Mouse (Mus musculus) T-helper 1 cell (primary cell): Measurements from ENCODE around the gene Sdr42e1.

ENCODE experiments used
- in situ Hi-C: fragments of 300-600 bp; cut with MboI, MseI; formaldehyde crosslinking; loops from one replicate; pipeline ENCODE4 v1.15.1; 2025; ENCODE audit warnings: high pct_unique_total_duplicates

Sdr42e1 gene

GRCm38 (mm10) chr8:117673430-117673830, at the start of gene Sdr42e1:
Gene Sdr42e1, minus strand, starts transcription at chr8:117673689.
- in situ Hi-C loops: no loop called here

- in situ Hi-C loops: loop anchor here (25.0 kb wide), 1 partner anchor 569 kb away; the partner anchor contains the start of gene Cdh13
Observed at GRCm38 (mm10) chr8:117718152-117718860, 44.8 kb upstream of the Sdr42e1 start.

- in situ Hi-C loops: loop anchor here (25.0 kb wide), 1 partner anchor 571 kb away; the partner anchor contains the start of gene Cdh13
Observed at GRCm38 (mm10) chr8:117715896-117716295, 42.4 kb upstream of the Sdr42e1 start.

GRCm38 (mm10) chr8:117714604-117715003, 41.1 kb upstream of the Sdr42e1 start:
- in situ Hi-C loops: loop anchor here (25.0 kb wide), 1 partner anchor 573 kb away; the partner anchor contains the start of gene Cdh13

- in situ Hi-C loops: loop anchor here (25.0 kb wide), 1 partner anchor 575 kb away; the partner anchor contains the start of gene Cdh13
Observed at GRCm38 (mm10) chr8:117712226-117712625, 38.7 kb upstream of the Sdr42e1 start.

- in situ Hi-C loops: loop anchor here (25.0 kb wide), 1 partner anchor 581 kb away; the partner anchor contains the start of gene Cdh13
Observed at GRCm38 (mm10) chr8:117706141-117706540, 32.7 kb upstream of the Sdr42e1 start.

GRCm38 (mm10) chr8:117702701-117703100, 29.2 kb upstream of the Sdr42e1 start:
- in situ Hi-C loops: loop anchor here (25.0 kb wide), 1 partner anchor 585 kb away; the partner anchor contains the start of gene Cdh13

GRCm38 (mm10) chr8:117701859-117702258, 28.4 kb upstream of the Sdr42e1 start, which contains the start of gene Hsd17b2:
Gene Hsd17b2, plus strand, starts transcription at chr8:117701904.
- in situ Hi-C loops: loop anchor here (25.0 kb wide), 1 partner anchor 585 kb away; the partner anchor contains the start of gene Cdh13

GRCm38 (mm10) chr8:117701246-117701645, 27.8 kb upstream of the Sdr42e1 start:
- in situ Hi-C loops: loop anchor here (25.0 kb wide), 1 partner anchor 586 kb away; the partner anchor contains the start of gene Cdh13

- in situ Hi-C loops: loop anchor here (25.0 kb wide), 1 partner anchor 587 kb away; the partner anchor contains the start of gene Cdh13
Observed at GRCm38 (mm10) chr8:117700699-117701098, 27.2 kb upstream of the Sdr42e1 start.

- in situ Hi-C loops: no loop called here
Observed at GRCm38 (mm10) chr8:117697248-117697647, 23.8 kb upstream of the Sdr42e1 start.

- in situ Hi-C loops: no loop called here
Observed at GRCm38 (mm10) chr8:117695636-117696035, 22.1 kb upstream of the Sdr42e1 start.

GRCm38 (mm10) chr8:117692131-117692530, 18.6 kb upstream of the Sdr42e1 start:
- in situ Hi-C loops: no loop called here

GRCm38 (mm10) chr8:117687890-117688289, 14.4 kb upstream of the Sdr42e1 start:
- in situ Hi-C loops: no loop called here

- in situ Hi-C loops: no loop called here
Observed at GRCm38 (mm10) chr8:117684504-117684903, 11.0 kb upstream of the Sdr42e1 start.

- in situ Hi-C loops: no loop called here
Observed at GRCm38 (mm10) chr8:117683925-117684472, 10.5 kb upstream of the Sdr42e1 start.

GRCm38 (mm10) chr8:117678650-117679049, 5.2 kb upstream of the Sdr42e1 start:
- in situ Hi-C loops: no loop called here

GRCm38 (mm10) chr8:117677011-117677410, 3.5 kb upstream of the Sdr42e1 start:
- in situ Hi-C loops: no loop called here

- in situ Hi-C loops: no loop called here
Observed at GRCm38 (mm10) chr8:117676460-117676859, 3.0 kb upstream of the Sdr42e1 start.

- in situ Hi-C loops: no loop called here
Observed at GRCm38 (mm10) chr8:117675171-117675570, 1.7 kb upstream of the Sdr42e1 start.

- in situ Hi-C loops: no loop called here
Observed at GRCm38 (mm10) chr8:117672558-117672957, 931 bp downstream of the Sdr42e1 start.

- in situ Hi-C loops: no loop called here
Observed at GRCm38 (mm10) chr8:117670461-117670860, 3.0 kb downstream of the Sdr42e1 start.
